In the genomic region with DNA sequence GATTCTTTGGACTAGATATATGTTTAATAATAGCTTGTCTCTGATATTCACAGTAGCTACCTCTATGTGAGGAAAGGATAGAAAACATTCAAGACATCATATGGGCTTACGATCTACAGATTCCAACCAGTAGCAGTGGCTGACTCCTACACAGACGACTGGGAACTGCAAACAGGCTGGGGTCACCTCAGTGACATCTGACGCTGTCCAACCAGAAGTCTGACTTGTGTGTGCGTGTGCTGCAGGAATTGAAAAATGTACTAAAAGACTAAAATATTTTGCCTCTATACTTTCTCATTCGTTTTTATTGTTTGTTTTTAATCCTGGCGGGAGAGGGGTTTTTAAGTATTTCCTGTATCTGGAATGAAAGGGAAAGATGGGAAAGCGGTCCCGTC, we compare ENCODE assay signal across 8 mouse cellular contexts. TPM values are rescaled to one million over a fixed set of nuclear protein-coding genes. Genes with fewer than 3 reads are reported as not detected.
DNase-seq lines count a peak whose midpoint lies in the region; ATAC-seq lines count a peak whose summit lies in the region.

No protein-coding gene starts in this region.

- H3K27ac ChIP-seq in limb, embryonic 10.5 days, result peak overlapping the region; percentile 100

- H3K27me3 ChIP-seq in limb, embryonic 10.5 days (ENCODE audit: low read depth, poor library complexity, severe bottlenecking), result no peaks in the 10 kb centered on the region

- peak; percentile 23 to 42 for DNase-seq in cerebellum, postnatal 10 days
- DNase-seq in 416B (ENCODE audit: low read depth), result peak; percentile 75
- DNase-seq in limb, embryonic 10.5 days (ENCODE audit: low spot score), result no peak
- peak; percentile 46 for DNase-seq in naive thymus-derived CD4-positive, alpha-beta T cell, adult 2 months (ENCODE audit: low read depth)
- no peak for DNase-seq in left cerebral cortex, adult 11 months (ENCODE audit: low spot score)
- no peak for DNase-seq in urinary bladder, adult 18-20 months (ENCODE audit: low spot score in 2 of 2)

- peaks cover 34% of the 10 kb centered on the region for H3K4me1 ChIP-seq in limb, embryonic 10.5 days

- no peaks in the 10 kb centered on the region for H3K36me3 ChIP-seq in limb, embryonic 10.5 days

- H3K9me3 ChIP-seq in limb, embryonic 10.5 days (replicated peaks), result no peaks in the 10 kb centered on the region

- H3K4me3 ChIP-seq in limb, embryonic 10.5 days, result peak overlapping the region; percentile 98

- 4% methylated on average over 8 of the region's 8 CpGs for WGBS in limb, embryonic 10.5 days

- no peak for ATAC-seq in cerebellum, adult (ENCODE audit: insufficient number of reproducible peaks, low FRiP score, low TSS enrichment)
- 0 out of 2 replicates have a peak, but pooled peaks have one; percentile 40 for ATAC-seq in erythroblast, adult 5-6 weeks (replicated peaks; ENCODE audit: low FRiP score, poor library complexity, severe bottlenecking)

RNA-seq across cellular contexts. Expression of gene Vezf1, which starts 0.9 kb away (rescaled TPM):
- total RNA-seq in erythroblast, adult 5-6 weeks (2015; ENCODE audit: low replicate concordance), result 15.8 and 23.4 TPM in 2 replicates
- total RNA-seq in erythroblast, adult 5-6 weeks (2017; ENCODE audit: low replicate concordance), result 7.9 and 11.7 TPM in 2 replicates
- 54.6 and 59.2 TPM in 2 replicates for polyA plus RNA-seq in limb, embryonic 10.5 days (2016; fragmentation: Nextera tagmentation; extraction: Ambion mirVana)

RNA-seq across cellular contexts. Expression of gene Srsf1, which starts 20.0 kb away (rescaled TPM):
- 216 and 317 TPM in 2 replicates for total RNA-seq in erythroblast, adult 5-6 weeks (2015; ENCODE audit: low replicate concordance)
- total RNA-seq in erythroblast, adult 5-6 weeks (2017; ENCODE audit: low replicate concordance), result 505 and 650 TPM in 2 replicates
- 365 and 415 TPM in 2 replicates for polyA plus RNA-seq in limb, embryonic 10.5 days (2016; fragmentation: Nextera tagmentation; extraction: Ambion mirVana)

RNA-seq across cellular contexts. Expression of gene Cuedc1, which starts 30.7 kb away (rescaled TPM):
- 2.7 TPM in 1 of 2 replicates, not detected in the other for total RNA-seq in erythroblast, adult 5-6 weeks (2015; ENCODE audit: low replicate concordance)
- total RNA-seq in erythroblast, adult 5-6 weeks (2017; ENCODE audit: low replicate concordance), result 0.98 TPM in 1 of 2 replicates, not detected in the other
- 15.0 and 22.6 TPM in 2 replicates for polyA plus RNA-seq in limb, embryonic 10.5 days (2016; fragmentation: Nextera tagmentation; extraction: Ambion mirVana)

Comparison
In these comparisons a context has a peak if more than half of its experiments do, and no peak if none do; other contexts are left out.
1. DNase-seq: peak in cerebellum, postnatal 10 days (2 of 2), 416B (single experiment) and naive thymus-derived CD4-positive, alpha-beta T cell, adult 2 months (single experiment); none in limb, embryonic 10.5 days (single experiment), left cerebral cortex, adult 11 months (single experiment) and urinary bladder, adult 18-20 months (0 of 2).